Mouse (Mus musculus) spleen, adult 2 months (tissue): ENCODE results near the gene Smarce1. TPM values are rescaled to one million over a fixed set of nuclear protein-coding genes. Genes with fewer than 3 reads are reported as not detected.

Experiments
- DNase-seq, 2 experiments: peaks; one replicate each; pipeline versions ENCODE4 v3.0.0 to v3.0.0-alpha.2; 2012 to 2021; ENCODE audit warnings: low spot score in 2 of 2, low read depth in 1 of 2
- H3K27ac ChIP-seq: fragments of 200-500 bp; 2 replicates; pipeline ENCODE4 v1.5.1; 2012; ENCODE audit warnings: low read length, inconsistent platforms; ENCODE audit not compliant: insufficient read depth
- H3K27me3 ChIP-seq: fragments of 200-500 bp; 2 replicates; pipeline ENCODE4 v1.6.1; 2012; ENCODE audit warnings: mild to moderate bottlenecking, moderate library complexity, low read length, inconsistent platforms; ENCODE audit not compliant: control insufficient read depth, insufficient read depth
- H3K36me3 ChIP-seq: fragments of 200-500 bp; 2 replicates; pipeline ENCODE4 v1.6.1; 2012; ENCODE audit warnings: mild to moderate bottlenecking, low read length, inconsistent platforms; ENCODE audit not compliant: control insufficient read depth, insufficient read depth
- H3K4me1 ChIP-seq: fragments of 200-500 bp; 2 replicates; pipeline ENCODE4 v1.6.1; 2011; ENCODE audit warnings: inconsistent platforms; ENCODE audit not compliant: control insufficient read depth, insufficient read depth, insufficient read length
- H3K4me3 ChIP-seq: fragments of 200-500 bp; 2 replicates; pipeline ENCODE4 v1.5.1; 2011; ENCODE audit warnings: mild to moderate bottlenecking, inconsistent platforms; ENCODE audit not compliant: insufficient read depth, insufficient read length; ENCODE audit errors: extremely low read depth
- CTCF ChIP-seq: fragments of 200-500 bp; IDR thresholded peaks from 2 replicates; pipeline ENCODE4 v1.5.1; 2011; ENCODE audit warnings: mild to moderate bottlenecking, inconsistent platforms; ENCODE audit not compliant: insufficient read depth, insufficient read length, insufficient replicate concordance; ENCODE audit errors: extremely low read depth
- POLR2A ChIP-seq: fragments of 200-500 bp; IDR thresholded peaks from 2 replicates; pipeline ENCODE4 v1.6.1; 2011; ENCODE audit warnings: low read depth, low read length, inconsistent platforms
- WGBS: fragments of 180-500 bp; shearing (Covaris S2); methylation state at CpG from one replicate; pipeline ENCODE4 v1.1.7; 2018; 5-methylcytosine and 5-hydroxymethylcytosine counted together
- polyA plus RNA-seq: library from polyadenylated mRNA; depleted of rRNA; stranded (reverse); fragments of >200 nt; gene quantifications from 2 replicates; pipeline ENCODE4 v1.2.3, GENCODE M21; 2012

The Smarce1 gene
- polyA plus RNA-seq, 1 experiment, result 13.4 TPM

DNA sequence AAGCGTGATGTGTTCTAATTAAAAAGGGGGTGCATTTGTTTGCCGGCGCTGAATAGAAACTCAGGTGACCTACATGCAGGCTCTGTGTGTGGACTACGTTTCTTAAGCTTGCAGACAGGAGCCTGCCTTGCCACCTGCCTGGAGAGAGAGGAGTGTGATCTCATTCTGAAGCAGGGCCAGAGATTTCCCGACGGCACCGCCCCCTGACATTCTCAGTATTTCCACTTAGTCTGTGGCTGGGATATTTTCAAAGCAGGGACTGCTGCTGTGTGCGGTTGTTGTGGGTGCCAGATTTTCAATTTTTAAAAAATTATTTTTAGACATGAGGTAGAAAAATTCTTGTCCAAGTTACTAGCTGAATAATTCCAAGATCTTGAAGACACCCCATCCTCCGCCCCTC lies 34.4 kb upstream of the Smarce1 start:
- Histone ChIP-seq H3K4me3 (no peak overlapping the region), H3K4me1 (no peaks in the 10 kb centered on the region), H3K27ac (no peak overlapping the region), H3K36me3 (no peaks in the 10 kb centered on the region), H3K27me3 (no peaks in the 10 kb centered on the region)
- 67% methylated on average over 9 of the region's 9 CpGs for WGBS
- no peak for TF ChIP-seq POLR2A
- no peak for TF ChIP-seq CTCF
- no peak for DNase-seq

DNA sequence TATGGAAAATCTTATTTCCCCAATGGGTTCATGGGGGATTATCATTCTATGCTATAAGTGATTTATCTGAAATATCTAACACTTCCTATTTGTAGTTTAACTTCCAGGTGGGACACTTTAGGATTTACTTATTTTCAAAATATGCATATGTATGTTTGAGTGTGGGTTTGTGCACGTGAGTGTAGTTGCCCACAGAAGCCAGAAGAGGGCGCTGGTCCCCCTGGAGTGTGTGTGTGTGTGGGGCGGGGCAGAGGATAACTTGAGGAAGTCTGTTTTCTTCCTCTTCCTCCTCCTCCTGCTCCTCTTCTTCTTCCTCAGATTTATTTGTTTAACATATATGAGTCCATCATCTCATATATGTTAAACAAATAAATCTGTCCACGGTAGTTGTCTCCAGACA lies 25.4 kb upstream of the Smarce1 start:
- no peaks in the 10 kb centered on the region for H3K27me3 ChIP-seq
- TF ChIP-seq CTCF (no peak), POLR2A (no peak)
- no peak overlapping the region for H3K4me3 ChIP-seq
- DNase-seq, result no peak
- peaks cover 12% of the 10 kb centered on the region; the same call in 1 of the 2 replicates for H3K4me1 ChIP-seq
- no peaks in the 10 kb centered on the region for H3K36me3 ChIP-seq
- 83% methylated on average over 4 of the region's 4 CpGs for WGBS
- H3K27ac ChIP-seq, result no peak overlapping the region

DNA sequence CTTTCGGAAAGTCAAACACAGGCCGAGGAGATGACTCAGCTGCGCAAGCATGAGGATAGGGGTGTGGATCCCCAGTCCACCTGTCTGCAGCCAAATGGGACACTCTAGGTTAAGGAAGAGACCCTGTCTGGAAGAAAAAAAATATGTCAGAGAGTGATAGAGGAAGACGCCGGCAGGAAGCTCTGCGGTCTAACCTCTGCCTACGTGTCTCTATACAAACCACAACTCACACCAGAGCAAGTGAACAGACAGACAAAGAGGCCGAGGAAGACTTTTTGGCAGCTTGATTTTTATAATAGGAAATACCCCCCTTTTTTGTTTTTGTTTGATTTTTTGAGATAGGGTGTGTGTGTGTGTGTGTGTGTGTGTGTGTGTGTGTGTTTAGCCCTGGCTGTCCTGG lies 24.5 kb upstream of the Smarce1 start:
- no peak overlapping the region for H3K4me3 ChIP-seq
- H3K4me1 ChIP-seq, result peaks cover 12% of the 10 kb centered on the region; the same call in 1 of the 2 replicates
- TF ChIP-seq POLR2A (no peak), CTCF (no peak)
- no peaks in the 10 kb centered on the region for H3K36me3 ChIP-seq
- DNase-seq, result peak in 1 of 2 experiments; percentile 35
- H3K27me3 ChIP-seq, result no peaks in the 10 kb centered on the region
- WGBS, result 66% methylated on average over 8 of the region's 8 CpGs
- no peak overlapping the region for H3K27ac ChIP-seq

DNA sequence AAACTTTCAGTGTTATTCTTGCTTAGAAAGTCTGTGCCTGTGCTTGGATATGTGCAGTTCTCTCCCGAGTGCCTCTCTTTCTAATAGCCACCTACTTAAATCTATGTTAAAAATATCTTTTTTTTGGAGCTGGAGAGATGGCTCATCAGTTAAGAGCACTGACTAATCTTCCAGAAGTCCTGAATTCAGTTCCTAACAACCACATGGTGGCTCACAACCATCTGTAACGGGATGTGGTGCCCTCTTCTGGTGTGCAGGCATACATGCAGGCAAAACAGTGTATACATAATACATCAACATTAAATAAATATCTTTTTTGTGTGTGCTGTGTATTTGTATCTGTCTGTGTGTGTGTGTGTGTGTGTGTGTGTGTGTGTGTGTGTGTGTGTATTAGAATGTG lies 23.1 kb upstream of the Smarce1 start:
- no peaks in the 10 kb centered on the region for H3K36me3 ChIP-seq
- no peak overlapping the region; the same call in 1 of the 2 replicates for H3K27ac ChIP-seq
- no peak overlapping the region for H3K4me3 ChIP-seq
- 66% methylated on average over 2 of the region's 2 CpGs for WGBS
- peaks cover 12% of the 10 kb centered on the region; the same call in 1 of the 2 replicates for H3K4me1 ChIP-seq
- no peak for TF ChIP-seq POLR2A
- TF ChIP-seq CTCF, result no peak
- no peak for DNase-seq
- H3K27me3 ChIP-seq, result peaks cover 1% of the 10 kb centered on the region; the same call in 1 of the 2 replicates

DNA sequence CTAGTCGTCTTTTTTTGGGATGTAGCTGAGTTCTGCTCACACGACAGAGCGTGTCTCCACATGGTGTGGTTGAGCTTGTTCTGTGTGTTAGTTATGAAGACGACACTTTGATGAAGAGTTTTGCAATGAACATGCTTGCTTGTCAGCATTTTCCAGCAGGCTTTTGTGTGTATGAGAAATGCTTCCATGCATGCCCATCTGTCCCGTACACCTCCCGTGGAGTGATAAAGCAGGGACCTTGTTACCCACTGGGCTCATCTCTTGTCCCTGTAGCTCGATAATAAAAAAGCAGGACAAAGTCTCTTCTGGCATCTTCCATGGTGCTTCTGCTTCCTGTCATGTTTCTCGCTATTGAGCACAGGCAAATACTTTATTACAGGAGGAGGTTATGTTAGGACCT lies 21.9 kb upstream of the Smarce1 start:
- peak overlapping the region; percentile 65; the same call in 1 of the 2 replicates for H3K27ac ChIP-seq
- WGBS, result 59% methylated on average over 8 of the region's 8 CpGs
- H3K27me3 ChIP-seq, result peaks cover 1% of the 10 kb centered on the region; the same call in 1 of the 2 replicates
- no peak overlapping the region for H3K4me3 ChIP-seq
- no peaks in the 10 kb centered on the region for H3K36me3 ChIP-seq
- DNase-seq, result no peak
- H3K4me1 ChIP-seq, result peaks cover 12% of the 10 kb centered on the region; the same call in 1 of the 2 replicates
- no peak for TF ChIP-seq CTCF
- TF ChIP-seq POLR2A, result no peak

DNA sequence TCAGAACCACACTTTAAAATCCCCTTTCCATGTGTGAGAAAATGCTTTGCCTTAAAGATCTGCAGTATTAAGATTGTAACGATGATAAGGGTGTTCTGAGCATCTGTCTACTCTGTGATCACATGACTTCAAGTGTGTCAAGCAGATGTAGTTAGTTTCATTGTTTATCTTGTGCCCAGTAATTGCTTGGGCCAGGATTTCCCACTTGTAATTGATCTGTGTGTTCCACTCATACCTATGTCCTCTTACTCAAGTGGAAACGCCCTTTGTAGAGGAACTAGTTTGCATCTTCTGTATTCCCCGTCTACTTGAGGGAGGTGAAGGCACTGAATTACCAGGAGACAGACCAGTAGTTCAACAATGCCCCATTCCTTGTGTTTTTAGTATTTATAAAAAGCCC lies 19.8 kb upstream of the Smarce1 start:
- H3K4me3 ChIP-seq, result no peak overlapping the region
- H3K27ac ChIP-seq, result no peak overlapping the region
- WGBS, result 58% methylated on average over 3 of the region's 3 CpGs
- H3K4me1 ChIP-seq, result peaks cover 12% of the 10 kb centered on the region; the same call in 1 of the 2 replicates
- H3K36me3 ChIP-seq, result no peaks in the 10 kb centered on the region
- no peak for TF ChIP-seq POLR2A
- TF ChIP-seq CTCF, result no peak
- DNase-seq, result no peak
- H3K27me3 ChIP-seq, result peaks cover 1% of the 10 kb centered on the region; the same call in 1 of the 2 replicates

GRCm38 (mm10) chr11:99250241-99250640 lies 19.4 kb upstream of the Smarce1 start:
- TF ChIP-seq POLR2A (no peak), CTCF (no peak)
- H3K4me3 ChIP-seq, result no peak overlapping the region
- H3K4me1 ChIP-seq, result peaks cover 12% of the 10 kb centered on the region; the same call in 1 of the 2 replicates
- WGBS, result 60% methylated on average over 5 of the region's 5 CpGs
- peaks cover 1% of the 10 kb centered on the region; the same call in 1 of the 2 replicates for H3K27me3 ChIP-seq
- no peaks in the 10 kb centered on the region for H3K36me3 ChIP-seq
- DNase-seq, result no peak
- no peak overlapping the region for H3K27ac ChIP-seq
